Mouse (Mus musculus) lung, adult 2 months (tissue): ENCODE results near the gene Olfr544.

Experiments
- CTCF ChIP-seq: fragments of 200-500 bp; IDR thresholded peaks from 2 replicates; pipeline ENCODE4 v1.5.1; 2011; ENCODE audit warnings: mild to moderate bottlenecking, low read length, control low read depth; ENCODE audit not compliant: insufficient read depth
- POLR2A ChIP-seq: fragments of 200-500 bp; IDR thresholded peaks from 2 replicates; pipeline ENCODE4 v1.6.1; 2011; ENCODE audit warnings: low read depth, mild to moderate bottlenecking, control low read depth, low read length, borderline replicate concordance; ENCODE audit errors: extremely low read depth

GRCm38 (mm10) chr7:102517051-102517335 is 28.9 kb upstream of the Olfr544 start:
- TF ChIP-seq CTCF = no peak
- TF ChIP-seq POLR2A = no peak
